Mouse (Mus musculus): ENCODE results near the gene Pold1.

DNA sequence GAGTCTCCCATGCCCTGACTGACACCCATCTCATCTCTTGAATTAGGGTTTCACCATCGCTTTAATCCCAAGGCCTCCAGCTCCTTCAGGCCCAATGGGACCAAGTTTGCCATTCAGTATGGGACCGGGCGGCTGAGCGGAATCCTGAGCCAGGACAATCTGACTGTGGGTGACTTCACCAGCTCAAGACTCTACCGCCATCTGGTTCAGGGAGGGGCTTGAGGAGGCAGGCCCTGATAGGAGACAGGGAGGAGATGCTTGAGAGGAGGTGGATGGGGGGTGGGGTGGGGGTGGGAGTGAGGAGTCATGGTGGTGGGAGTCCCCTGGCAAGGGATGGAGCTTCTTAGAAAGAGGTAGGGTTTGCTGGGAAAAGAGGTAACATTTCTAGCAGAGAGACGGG, 33.0 kb upstream of the Pold1 start:
- TF ChIP-seq POLR2A (IDR thresholded peaks at IDR 0.05; ENCODE audit: extremely low read depth, insufficient read depth, low read length), result no peak
- no peak for TF ChIP-seq CTCF (IDR thresholded peaks at IDR 0.05; ENCODE audit: low read depth, low read length)
